Mouse (Mus musculus) liver, adult 2 months (tissue): ENCODE data around the gene Il12rb1.

ENCODE experiments used
- CTCF ChIP-seq: fragments of 200-500 bp; IDR thresholded peaks from 2 replicates; pipeline ENCODE4 v1.5.1; 2011; ENCODE audit warnings: low read depth, low read length, control low read depth
- POLR2A ChIP-seq: fragments of 200-500 bp; IDR thresholded peaks from 2 replicates; pipeline ENCODE4 v1.6.1; 2011; ENCODE audit warnings: low read length, control low read depth; ENCODE audit not compliant: insufficient read depth; ENCODE audit errors: extremely low read depth

DNA sequence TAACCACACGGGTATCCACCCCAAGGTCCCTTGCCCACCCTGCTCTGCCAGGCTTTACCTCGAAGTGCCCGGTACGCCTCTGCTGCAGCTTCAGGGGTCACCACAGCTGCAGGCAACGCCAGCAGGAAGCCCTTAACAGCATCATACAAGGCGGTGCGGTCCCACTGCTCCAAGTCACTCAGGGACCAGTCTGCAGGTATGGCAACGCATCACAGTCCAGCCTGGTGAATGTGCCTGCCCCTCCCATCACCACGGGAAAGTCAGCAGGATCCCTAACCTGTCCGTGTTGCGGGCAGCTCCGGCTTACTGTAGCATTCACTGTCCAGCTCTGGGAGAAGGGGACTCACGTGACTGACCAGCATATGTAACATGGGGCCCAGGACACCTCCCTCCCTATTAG is 36.2 kb upstream of the Il12rb1 start:
- TF ChIP-seq POLR2A (no peak), CTCF (no peak)
